Mouse (Mus musculus) thymus, postnatal 14 days (tissue): ENCODE results near the gene Srgap2.

Source experiments
- DNase-seq: peaks from one replicate; pipeline ENCODE4 v3.0.0; 2021

The Srgap2 gene

DNA sequence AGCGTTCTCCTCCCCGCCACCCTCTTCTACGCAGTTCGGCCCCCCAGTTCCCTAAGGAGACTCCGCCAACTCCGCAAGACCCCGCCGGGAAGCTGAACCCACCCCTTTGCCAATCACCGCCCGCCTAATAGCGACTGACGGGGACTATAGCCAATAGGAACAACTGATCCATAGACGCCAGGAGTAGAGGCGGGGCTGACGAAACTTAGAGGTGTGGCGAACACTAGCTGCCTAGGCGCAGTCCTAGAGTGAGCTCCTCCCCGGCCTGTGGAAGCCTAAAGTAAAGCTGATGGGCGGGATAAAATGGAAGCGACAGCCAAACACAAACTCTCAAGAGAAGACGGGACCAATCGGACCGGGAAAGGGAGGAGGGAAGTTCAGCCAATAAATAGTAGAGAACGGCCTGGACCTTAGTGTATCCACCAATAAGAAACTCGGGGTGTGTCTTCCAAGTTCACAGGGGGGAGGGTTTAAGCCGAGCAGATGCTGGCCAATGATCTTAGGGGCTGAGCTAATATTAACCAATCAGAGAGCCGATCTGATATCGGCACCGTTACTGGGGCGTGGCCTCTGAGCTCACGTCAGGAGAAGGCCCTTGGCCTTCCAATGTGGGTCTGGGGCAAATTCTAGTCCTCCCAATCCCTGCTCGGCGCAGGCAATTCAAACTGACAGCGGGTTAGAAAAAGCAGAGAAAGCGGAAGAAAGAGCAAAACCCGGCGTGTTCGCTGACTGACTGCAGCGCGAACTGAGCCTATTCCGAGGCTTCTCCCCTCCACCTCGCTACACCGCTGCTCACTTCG, at the start of gene Srgap2, which contains the start of gene Fam72a:
Gene Srgap2, minus strand, starts transcription at position 72 of the 800 bp plus-strand sequence.
Gene Fam72a, plus strand, starts transcription at position 623 of the 800 bp plus-strand sequence.
- peak; percentile 96 for DNase-seq

DNA sequence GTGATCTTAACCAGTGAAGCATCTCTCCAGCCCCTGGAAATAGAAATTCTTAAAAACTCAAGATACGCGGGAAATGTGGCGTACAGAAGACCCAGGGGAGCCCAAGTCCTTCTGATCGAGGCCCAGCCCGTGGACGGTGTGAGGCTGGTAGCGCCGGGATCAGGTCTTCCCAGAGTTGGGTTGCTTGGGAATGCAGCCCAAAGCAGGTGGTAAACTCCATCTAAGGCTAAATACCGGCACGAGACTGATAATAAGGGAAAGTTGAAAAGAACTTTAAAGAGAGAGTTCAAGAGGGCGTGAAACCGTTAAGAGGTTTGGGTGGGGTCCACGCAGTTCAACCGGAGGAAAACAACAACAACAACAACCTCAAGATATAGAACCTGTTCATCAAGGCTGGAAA, 46.6 kb upstream of the Srgap2 start:
- peak; percentile 16 for DNase-seq

DNA sequence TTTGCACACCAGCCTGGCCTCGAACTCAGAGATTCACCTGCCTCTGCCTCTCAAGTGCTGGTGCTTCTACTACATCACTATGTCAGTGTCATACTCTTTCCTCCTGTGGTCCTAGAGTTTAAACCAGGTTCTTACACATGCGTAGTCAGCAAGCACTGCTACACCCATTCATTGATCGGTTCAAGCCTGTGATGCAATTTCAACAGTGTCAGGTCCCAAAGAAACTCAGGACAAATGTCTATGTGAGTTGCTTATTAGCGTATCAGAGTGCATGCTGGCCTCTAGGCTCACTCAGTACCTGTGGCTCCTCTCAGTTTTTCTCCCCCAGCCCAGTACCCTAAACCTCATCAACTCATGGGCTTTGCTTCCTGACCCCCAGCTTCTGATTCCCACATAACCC, 43.2 kb upstream of the Srgap2 start:
- no peak for DNase-seq

DNA sequence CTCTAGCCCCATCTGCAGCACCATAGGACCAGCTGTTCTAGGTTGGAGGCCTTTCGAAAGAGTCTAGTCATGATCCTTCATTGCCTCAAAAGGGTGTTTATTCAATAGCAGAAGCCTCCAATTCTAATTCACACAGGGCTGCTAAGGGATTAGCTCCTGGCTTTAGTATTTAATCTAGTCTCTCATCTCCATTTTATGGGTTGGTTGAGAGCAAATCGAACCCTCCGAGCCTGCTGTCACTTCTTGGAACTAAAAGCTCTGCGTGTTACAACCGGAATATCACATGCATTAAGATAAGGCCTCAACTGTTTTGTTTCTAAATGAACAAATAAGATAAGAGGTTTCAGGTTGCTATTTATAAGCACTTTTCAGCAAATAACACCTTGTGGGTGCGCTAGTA, 42.6 kb upstream of the Srgap2 start:
- DNase-seq = no peak

DNA sequence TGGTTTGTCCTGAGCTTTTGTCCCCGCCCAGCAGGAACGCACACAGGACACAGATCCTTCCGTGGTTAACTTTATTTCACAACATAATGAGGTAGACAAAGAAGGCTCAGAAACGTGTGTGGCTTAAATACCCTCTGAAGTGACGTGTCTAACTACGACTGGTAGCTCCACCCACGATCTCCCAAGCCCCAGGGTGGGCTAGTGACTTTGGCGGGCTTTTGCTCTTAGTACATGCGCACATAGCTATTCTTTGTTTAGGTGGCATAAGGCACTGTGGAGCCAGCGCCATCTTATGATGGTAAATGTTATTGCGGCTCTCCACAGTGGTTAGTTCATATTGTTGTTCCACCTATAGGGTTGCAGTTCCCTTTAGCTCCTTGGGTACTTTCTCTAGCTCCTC, 38.9 kb upstream of the Srgap2 start:
- DNase-seq = peak; percentile 73

DNA sequence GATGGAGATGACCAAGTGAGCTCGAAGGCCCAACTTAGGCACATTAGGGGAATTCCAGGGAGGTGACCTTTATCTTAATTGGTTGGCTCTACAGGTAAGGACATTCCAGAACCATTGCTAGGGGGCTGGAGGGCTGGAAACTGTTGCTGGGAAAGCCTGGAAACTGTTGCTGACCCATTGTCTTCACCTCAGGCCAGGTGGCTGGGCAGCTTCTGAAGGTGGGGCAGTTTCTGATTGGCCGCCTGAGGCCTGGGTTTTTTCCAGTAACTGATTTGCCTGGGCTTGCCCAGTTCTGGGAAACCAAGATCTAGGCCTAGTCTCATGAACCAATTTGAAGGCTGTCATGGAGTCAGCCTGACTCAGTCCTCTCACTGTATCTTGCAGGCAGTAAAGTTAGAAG, 34.9 kb upstream of the Srgap2 start:
- no peak for DNase-seq

DNA sequence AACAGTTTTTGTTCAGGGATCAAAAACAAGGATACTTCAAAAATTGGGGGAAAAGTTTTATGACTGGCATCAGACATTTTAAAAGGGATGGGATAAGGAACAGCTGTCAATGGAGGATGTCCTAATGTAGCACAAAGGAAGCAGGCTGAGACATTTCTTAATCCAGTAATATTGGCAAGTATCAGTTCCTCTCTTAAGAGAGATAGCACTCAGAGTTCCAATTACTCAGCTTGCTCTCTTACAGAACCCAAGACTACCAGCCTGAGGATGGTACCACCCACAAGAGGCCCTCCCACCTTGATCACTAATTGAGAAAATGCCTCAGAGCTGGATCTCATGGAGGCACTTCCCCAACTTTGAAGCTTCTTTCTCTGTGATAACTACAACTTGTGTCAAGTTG, 33.3 kb upstream of the Srgap2 start:
- DNase-seq = no peak

DNA sequence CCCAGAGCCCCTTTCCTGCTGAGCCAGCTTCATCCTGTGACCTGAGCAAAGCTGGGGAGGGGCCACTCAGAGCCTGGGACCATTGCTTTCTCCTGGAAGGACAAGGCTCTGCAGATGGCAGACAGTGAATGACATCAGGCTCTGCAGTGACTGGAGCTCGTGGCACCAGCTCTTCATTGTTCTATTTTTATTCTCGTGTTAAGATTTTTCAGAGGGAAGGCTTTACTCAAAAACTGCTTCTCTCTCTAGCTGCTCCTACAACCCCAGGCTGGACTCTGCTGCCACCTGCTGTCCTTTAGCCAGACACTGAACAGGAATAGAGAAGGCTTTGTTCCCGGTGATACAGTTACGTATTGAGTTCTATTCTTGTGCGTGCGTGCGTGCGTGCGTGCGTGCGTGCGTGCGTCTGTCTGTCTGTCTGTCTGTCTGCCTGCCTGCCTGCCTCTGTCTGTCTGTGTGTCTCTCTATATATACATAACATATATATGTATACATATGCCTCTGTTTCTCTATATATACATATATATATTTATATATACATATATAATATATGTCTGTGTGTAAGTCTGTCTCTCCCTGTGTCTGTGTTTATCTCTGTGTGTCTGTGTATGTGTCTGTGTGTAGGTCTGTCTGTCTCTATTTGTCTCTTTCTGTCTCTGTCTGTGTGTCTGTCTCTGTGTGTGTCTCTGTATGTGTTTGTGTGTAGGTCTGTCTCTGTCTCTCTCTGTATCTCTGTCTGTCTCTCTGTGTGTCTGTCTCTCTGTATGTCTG, 28.1 kb upstream of the Srgap2 start:
- DNase-seq = peak; percentile 83

DNA sequence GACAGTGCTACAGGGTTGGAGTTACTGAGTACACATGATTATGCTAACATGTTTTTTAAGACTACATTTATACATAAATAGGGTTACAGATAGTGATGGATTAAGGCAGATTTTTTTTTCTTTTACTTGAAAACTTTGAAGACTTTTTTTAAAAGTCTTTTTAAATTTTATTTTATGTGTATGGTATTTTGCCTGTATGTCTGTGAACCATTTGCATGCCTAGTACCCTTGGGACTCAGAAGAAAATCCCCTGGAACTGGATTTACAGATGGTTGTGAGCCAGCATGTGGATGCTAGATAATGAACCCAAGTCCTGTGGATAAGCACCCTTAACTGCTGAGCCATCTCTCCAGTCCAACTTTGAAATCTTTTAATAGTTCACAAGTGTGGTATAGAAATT, 26.3 kb upstream of the Srgap2 start:
- no peak for DNase-seq

DNA sequence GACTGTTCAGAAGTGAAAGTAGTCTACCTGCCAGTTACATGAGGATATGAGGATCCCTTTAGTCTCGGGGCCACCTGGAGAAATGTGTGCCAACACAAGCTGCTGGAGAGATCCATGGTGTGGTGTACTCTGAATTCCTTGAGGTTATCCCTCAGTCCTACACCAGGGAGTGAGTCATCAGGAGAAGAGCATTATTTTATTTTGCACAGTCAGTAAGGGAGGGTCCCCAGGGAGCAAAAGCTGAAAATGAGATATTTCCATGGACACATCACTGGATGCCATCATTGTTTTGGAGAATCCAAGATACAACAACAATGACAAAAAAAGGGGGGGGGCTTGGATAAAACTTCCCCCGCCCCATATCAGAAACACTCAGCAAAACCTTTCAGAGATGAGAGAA, 24.8 kb upstream of the Srgap2 start:
- DNase-seq = no peak

DNA sequence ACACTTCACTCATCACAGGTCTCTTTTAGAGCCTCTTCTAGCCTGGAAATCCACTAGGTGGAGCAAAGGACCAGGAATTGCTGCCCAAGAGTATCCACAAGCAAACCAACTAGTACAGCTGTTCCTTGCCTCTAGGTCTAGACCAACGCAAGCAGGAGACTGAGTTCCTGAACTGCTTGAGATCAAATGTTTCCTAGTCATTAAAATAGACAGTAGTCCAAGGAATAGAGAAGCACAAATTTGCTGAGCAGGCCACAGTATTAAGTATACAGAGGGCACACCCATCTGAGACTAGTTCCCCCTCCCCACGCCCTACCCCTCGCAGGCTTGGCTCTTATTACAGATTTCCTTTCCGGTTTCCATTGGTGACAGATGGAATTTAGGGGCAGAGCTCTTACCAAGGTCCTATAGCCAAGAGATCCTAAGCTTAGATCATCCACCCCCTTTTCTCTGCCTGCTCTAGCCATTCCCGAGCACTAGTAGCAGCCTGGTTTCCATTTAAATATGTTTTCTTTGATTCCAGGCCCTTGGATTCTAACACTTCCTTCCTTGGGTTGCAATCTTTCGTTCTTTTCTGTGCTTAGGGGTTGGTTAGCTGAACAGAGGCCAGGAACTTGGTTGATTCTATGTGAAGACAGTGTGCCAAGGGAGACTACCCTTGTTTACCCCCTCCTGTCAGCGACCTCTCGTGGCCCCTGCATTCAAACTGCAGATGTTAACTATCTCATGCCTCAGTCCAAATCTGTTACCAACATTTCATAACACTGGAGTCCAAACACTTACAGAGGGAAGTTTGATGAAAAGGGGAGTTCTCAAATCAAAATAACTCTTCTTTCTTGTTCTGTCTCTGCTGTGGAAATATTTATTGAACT, 21.6 kb upstream of the Srgap2 start:
- peak; percentile 23 for DNase-seq

DNA sequence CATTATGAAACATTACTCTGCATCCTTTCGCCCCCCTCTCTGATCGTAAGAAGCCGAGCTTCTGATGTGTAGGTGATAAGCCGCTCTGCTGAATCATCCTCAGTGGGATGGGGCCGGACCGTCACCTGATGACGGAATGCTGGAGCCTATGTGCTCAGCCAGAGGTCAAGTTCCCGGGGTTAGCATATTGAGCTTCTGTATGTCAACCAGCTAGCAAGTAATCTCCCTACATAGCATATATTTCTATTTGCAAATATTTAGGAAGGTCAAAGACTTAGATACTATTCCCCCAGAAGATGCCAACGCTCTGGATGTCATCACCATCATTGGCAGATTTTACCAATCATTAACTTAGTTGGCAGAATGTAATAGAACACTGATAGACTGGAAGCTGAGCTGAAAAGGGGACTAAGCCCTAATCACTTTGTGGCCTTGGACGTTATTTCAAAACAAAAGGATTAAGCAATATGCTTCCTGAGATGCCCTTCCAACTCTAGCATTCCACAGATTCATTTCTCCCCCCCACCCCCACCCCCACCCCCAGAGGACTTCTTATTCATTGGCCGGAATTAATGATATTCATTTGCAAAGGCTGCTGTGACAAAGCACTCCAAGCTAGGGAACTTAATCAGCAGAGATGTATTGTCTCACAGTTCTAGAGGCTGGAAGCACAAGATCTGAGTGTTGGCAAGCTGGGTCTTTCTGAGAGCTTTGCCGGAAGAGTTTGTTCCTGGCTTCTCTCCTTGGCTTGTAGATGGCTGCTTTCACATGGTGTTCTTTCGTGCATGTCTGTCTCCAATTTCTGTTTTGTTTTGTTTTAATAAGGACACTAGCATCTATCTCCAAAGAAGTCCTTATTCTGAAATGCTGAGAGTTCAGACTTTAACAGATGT, 19.9 kb upstream of the Srgap2 start:
- no peak for DNase-seq

DNA sequence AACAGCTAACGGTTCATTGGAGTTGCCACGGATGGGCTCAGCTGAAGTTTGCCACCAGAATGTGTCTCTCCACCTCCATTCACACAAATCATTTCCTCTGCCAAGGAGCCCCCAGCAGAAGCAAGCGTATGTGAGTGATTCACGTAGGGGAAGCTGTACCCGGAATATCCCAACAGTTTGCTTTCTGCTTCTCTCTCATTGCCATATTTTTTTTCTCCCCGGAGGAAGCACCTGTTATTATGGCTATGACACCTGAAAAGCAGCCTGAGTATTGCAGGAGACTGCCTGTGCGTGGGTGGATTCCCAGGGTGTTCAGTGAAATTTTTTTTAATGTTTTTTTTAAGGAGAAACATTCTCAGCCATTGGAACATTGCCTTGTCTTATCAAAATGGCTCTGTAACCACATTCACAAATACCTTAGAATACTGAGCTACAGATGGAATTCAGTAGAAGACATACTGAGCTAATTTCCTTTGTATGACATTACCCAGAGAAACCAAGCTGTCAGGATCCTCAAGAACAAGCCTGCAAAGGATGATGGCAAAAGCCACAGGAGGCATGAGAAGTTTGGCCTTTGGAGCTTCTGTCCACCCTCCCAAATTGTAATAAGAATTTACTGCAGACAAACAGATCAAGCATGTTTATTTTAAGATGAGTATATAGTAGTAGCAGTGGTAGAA, 16.9 kb upstream of the Srgap2 start:
- DNase-seq = no peak

DNA sequence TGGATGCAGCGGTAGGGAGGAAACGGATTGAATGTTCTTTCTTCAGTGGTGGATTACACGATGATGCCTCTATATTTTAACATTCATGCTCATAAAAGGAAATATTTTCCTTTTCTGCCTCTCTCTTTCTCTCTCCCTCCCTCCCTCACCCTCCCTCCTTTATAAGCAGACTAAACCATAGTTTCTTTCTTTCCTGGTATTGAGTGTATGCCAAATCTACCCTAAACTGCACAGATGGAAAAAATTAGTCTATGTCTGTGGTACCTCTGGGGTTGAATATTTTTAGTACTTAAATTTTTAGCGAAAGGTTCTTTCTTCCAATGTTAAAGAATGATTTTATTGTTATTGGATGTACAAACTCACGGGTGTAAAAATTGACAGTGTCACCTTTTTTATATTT, 14.8 kb upstream of the Srgap2 start:
- DNase-seq = no peak

DNA sequence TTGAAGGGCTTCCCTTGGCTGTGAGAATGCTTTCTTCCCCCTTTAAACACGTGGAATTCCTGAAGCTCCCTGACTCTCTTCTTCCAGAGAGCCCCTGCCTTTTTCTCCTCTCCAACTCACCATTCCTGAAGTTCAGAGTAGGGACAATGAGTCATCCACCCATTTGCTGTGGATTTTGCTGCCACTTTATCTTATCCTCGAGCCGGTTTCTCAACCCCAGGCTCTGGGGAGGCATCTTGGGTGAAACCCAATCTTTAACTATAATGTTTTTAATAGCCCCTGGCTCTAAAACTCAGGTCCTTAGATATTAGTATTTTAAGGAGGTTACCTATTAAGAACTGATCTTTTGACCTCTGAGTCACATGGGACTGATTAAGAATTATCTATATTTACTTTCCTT, 14.3 kb upstream of the Srgap2 start:
- no peak for DNase-seq

DNA sequence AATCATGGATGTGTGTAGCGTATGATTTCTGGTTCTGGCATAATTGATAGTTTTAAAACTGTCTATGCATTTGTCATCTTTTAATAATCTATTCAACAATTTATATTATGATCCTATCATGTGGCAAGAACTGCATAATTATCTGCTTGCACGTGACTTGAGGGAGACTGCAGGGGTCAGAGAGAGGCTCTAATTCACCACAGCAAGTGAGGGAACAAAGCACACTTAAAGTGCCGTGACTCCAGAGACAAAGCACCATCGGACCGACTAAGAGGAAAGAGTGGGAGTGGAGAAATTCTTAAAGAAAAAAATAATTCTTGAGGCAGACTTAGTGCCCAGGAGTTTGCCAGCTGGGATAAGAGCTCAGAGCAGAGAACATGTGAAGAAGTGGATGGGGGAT, 13.6 kb upstream of the Srgap2 start:
- no peak for DNase-seq

DNA sequence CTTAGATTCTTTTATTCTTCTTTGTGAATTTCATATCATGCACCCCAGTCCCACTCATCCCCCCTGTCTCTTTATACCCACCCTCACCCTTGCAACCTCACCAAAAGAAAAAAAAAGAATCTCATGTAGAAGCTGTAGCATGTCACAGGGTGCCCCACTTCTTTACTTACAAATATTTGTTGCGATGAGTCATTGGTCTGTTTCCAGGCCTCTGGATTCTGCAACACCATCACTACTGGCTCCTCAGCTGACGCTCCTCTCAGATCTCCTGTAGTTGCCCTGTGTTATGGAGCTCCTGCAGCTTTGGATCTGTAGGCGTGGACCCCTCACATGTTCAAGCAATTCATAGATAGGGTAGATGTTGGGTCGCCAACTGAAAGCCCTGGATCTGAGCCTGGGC, 12.6 kb upstream of the Srgap2 start:
- DNase-seq = no peak

DNA sequence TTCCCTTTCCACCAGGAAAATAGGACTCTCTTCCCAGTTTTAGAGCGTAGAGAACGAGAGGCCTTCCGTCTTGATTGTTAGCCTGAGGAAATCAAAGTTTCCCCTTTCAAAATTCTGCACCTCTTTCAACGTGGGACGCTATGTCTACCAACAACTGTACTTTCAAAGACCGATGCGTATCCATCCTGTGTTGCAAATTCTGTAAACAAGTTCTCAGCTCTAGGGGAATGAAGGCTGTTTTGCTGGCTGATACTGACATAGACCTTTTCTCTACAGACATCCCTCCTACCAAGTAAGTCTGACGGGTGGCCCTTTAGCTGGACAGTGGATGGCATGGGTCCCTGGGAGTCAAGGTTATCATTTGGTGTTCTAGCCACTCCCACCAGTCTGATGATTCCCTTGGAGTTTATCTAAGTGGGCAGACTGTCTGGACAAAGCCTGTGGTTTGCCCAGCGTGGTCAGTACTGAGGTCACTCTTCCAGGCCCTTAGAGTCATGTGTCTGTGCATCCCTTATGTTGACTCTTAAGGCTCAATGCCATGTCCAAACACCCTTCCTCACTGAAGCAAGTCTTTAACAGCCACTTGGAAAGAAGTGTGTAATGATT, 1.5 kb upstream of the Srgap2 start:
- DNase-seq = no peak

DNA sequence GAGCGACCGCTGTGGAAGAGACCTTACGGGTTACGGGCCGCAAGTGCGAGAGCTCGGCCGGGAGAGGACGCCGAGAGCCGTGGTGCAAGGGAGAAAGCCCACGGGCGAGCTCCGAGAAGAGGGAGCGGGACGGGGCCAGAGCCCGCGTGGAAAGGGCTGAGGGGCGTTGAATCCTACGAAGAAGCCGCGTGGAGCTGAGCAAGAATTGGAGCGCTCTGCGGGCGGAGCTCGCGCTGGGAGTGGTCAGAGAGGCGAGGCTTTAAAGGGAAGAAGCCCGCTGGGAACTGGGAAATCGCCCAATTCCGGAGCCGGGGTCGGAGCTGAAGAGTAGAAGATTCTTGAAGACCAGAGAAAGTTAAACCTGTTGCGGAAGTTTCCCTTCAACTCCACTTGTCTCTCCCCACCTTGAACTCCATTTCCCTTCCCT, 942 bp upstream of the Srgap2 start:
- DNase-seq = no peak

DNA sequence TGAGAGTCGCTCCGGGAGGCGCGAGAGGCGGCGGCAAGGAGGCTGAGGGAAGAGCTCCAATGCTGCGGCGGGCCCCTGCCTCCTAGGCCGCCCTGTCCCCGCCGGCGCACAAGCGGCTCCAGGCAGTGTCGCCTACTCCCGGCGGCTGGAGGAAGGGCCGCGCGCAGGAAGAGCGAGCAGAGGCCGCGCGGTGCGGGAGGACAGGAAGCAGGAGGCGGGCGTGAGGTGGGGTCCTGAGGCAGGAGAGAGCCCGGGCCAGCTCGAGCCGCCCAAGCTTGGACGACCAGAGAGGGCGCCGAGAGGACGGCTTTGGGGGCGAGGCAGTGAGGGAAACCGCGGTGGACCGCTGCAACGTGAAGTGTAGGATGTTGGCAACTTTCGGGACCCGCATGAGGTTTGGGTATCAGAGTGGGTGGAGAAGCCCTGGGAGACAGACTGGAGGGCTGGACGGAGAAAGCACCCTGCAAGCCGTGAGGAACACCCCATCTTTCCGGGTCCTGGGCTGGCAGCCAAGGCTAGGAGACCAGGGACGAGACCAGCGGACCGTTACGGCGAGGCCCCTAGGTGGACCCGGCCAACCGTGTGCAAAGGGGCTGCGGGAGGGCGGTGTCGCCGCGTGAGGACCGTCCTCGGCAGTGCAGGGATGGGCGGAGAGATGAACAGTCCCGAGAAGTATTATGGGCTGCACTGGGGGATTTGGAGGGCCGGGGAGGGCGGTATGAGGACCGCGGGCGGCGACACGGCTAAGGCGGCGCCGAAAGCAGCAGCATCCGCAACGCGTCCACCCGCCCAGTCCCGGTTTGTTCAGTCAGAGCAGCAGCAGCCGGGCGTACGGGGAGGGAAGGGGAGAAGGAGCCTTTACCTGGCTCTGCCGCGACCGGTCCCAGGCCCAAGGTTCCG, 531 bp downstream of the Srgap2 start:
- DNase-seq = peak; percentile 73
